In the genomic region with DNA sequence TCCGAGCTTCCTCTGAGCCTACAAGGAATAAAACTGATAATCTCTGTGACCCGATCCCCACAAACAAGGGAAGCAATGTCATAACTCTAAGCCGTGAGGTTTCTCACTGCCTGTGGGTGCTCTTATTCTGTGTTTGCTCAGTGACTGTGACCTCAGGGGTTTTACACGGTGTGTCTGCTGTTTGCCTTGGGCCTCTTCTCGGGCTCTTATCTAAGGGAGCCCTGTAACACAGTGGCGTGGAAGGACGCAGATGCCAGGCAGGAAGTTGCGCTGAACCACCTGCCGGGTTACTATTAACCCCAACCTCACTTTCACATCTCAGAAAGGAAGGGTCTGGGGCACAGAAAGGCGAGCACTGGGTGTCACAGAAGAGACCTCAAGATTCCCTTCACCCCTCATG, we compare ENCODE assay signal across 12 mouse cellular contexts.
DNase-seq lines count a peak whose midpoint lies in the region; ATAC-seq and TF ChIP-seq lines count a peak whose summit lies in the region.
"Had no signal": no experiment of that assay in that cellular context is flagged by ENCODE, and none has a peak within 500 bp of the region (broad histone marks: within the 10 kb centered on the region; RNA-seq: fewer than 3 reads in every experiment).

No protein-coding gene starts in this region.

- H3K4me3 ChIP-seq in kidney, postnatal 0 days (replicated peaks; ENCODE audit: low read depth, low read length): no peak overlapping the region
- H3K4me3 ChIP-seq in left cerebral cortex, adult 2 months: no peak overlapping the region
- H3K4me3 ChIP-seq in forebrain, embryonic 14.5 days (ENCODE audit: low read depth, low read length): no peak overlapping the region
- H3K4me3 ChIP-seq: limb, embryonic 13.5 days; neural tube, embryonic 15.5 days had no signal

- no peak overlapping the region for H3K4me2 ChIP-seq in kidney, postnatal 0 days (ENCODE audit: low read length)
- H3K4me2 ChIP-seq in forebrain, embryonic 14.5 days (ENCODE audit: low read length): no peak overlapping the region
- H3K4me2 ChIP-seq: limb, embryonic 13.5 days; neural tube, embryonic 15.5 days had no signal

- ATAC-seq in kidney, postnatal 0 days (replicated peaks; ENCODE audit: low FRiP score, low read depth): no peak; the same call in 1 of the 2 replicates
- ATAC-seq in forebrain, embryonic 14.5 days: no peak

- H3K27ac ChIP-seq in kidney, postnatal 0 days: peak overlapping the region; percentile 48
- no peak overlapping the region for H3K27ac ChIP-seq in left cerebral cortex, adult 2 months
- H3K27ac ChIP-seq in forebrain, embryonic 14.5 days (ENCODE audit: low read depth, low read length): no peak overlapping the region
- H3K27ac ChIP-seq: limb, embryonic 13.5 days; neural tube, embryonic 15.5 days had no signal

- DNase-seq in kidney, postnatal 0 days (ENCODE audit: low spot score): no peak
- DNase-seq in kidney, postnatal 10 days: no peak
- DNase-seq in c-Kit-negative CD71-positive TER-119-positive erythroid progenitor cells, embryonic 14.5 days (ENCODE audit: low read depth, low spot score): peak; percentile 66
- peak; percentile 85 for DNase-seq in liver
- DNase-seq in natural killer cell, adult 2 months (ENCODE audit: low spot score in 2 of 2): peak; percentile 66 to 75
- no peak for DNase-seq in left cerebral cortex, adult 2 months (ENCODE audit: extremely low spot score in 1 of 2, low spot score in 2 of 2)
- no peak for DNase-seq in forebrain, embryonic 14.5 days (ENCODE audit: low spot score)
- DNase-seq in adrenal gland, postnatal 10 days: no peak
- DNase-seq: cerebellum, adult 9-11 months; gastrocnemius, postnatal 14 days had no signal

- intact Hi-C loops in left cerebral cortex, adult 2 months (cut with DNase I): no loop called here

- H3K36me3 ChIP-seq in kidney, postnatal 0 days (ENCODE audit: insufficient read depth, low read length): no peaks in the 10 kb centered on the region
- peaks cover 7% of the 10 kb centered on the region for H3K36me3 ChIP-seq in forebrain, embryonic 14.5 days (ENCODE audit: control insufficient read depth, insufficient read depth, low read length)

- no peak for TF ChIP-seq CTCF in kidney, postnatal 0 days (IDR thresholded peaks at IDR 0.05; ENCODE audit: low read depth)
- no peak for TF ChIP-seq CTCF in left cerebral cortex, adult 2 months (IDR thresholded peaks at IDR 0.05)

- H3K27me3 ChIP-seq in kidney, postnatal 0 days (ENCODE audit: insufficient read depth, low read length): no peaks in the 10 kb centered on the region
- H3K27me3 ChIP-seq in forebrain, embryonic 14.5 days (replicated peaks; ENCODE audit: control insufficient read depth, insufficient read depth, low read length): no peaks in the 10 kb centered on the region
- H3K27me3 ChIP-seq: limb, embryonic 13.5 days; neural tube, embryonic 15.5 days had no signal

- H3K9me3 ChIP-seq in kidney, postnatal 0 days (replicated peaks; ENCODE audit: low read length): no peaks in the 10 kb centered on the region
- H3K9me3 ChIP-seq in forebrain, embryonic 14.5 days (replicated peaks; ENCODE audit: control insufficient read depth, low read length): no peaks in the 10 kb centered on the region
- H3K9me3 ChIP-seq: limb, embryonic 13.5 days; neural tube, embryonic 15.5 days had no signal

- no peak overlapping the region for H3K9ac ChIP-seq in kidney, postnatal 0 days (ENCODE audit: low read depth, low read length)
- H3K9ac ChIP-seq in forebrain, embryonic 14.5 days (ENCODE audit: low read length): no peak overlapping the region
- H3K9ac ChIP-seq: limb, embryonic 13.5 days; neural tube, embryonic 15.5 days had no signal

- 45% methylated on average over 10 of the region's 10 CpGs for WGBS in kidney, postnatal 0 days
- 88% methylated on average over 10 of the region's 10 CpGs for WGBS in forebrain, embryonic 14.5 days

- no peaks in the 10 kb centered on the region for H3K4me1 ChIP-seq in kidney, postnatal 0 days (replicated peaks; ENCODE audit: insufficient read depth, low read length)
- H3K4me1 ChIP-seq in forebrain, embryonic 14.5 days (ENCODE audit: control insufficient read depth, insufficient read depth, low read length): no peaks in the 10 kb centered on the region
- H3K4me1 ChIP-seq: neural tube, embryonic 15.5 days had no signal

Comparison
In these comparisons a context has a peak if more than half of its experiments do, and no peak if none do; other contexts are left out.
1. DNase-seq: peak in c-Kit-negative CD71-positive TER-119-positive erythroid progenitor cells, embryonic 14.5 days (single experiment), liver (single experiment) and natural killer cell, adult 2 months (2 of 2); none in kidney, postnatal 0 days (single experiment), kidney, postnatal 10 days (single experiment), left cerebral cortex, adult 2 months (0 of 2), forebrain, embryonic 14.5 days (single experiment) and adrenal gland, postnatal 10 days (single experiment).